Mouse (Mus musculus): ENCODE measurements around the gene Phlda3.

Phlda3 gene

GRCm38 (mm10) chr1:135770237-135770636 lies 4.3 kb downstream of the Phlda3 start:
- no peaks in the 10 kb centered on the region for H3K36me3 ChIP-seq (ENCODE audit: control insufficient read depth, insufficient read depth, low read length, poor library complexity, severe bottlenecking)
- H3K27me3 ChIP-seq (ENCODE audit: control insufficient read depth, insufficient read depth, low read length, poor library complexity, severe bottlenecking) = no peaks in the 10 kb centered on the region; the same call in 1 of the 2 replicates
- no peak for DNase-seq (ENCODE audit: low read depth, low spot score)

DNA sequence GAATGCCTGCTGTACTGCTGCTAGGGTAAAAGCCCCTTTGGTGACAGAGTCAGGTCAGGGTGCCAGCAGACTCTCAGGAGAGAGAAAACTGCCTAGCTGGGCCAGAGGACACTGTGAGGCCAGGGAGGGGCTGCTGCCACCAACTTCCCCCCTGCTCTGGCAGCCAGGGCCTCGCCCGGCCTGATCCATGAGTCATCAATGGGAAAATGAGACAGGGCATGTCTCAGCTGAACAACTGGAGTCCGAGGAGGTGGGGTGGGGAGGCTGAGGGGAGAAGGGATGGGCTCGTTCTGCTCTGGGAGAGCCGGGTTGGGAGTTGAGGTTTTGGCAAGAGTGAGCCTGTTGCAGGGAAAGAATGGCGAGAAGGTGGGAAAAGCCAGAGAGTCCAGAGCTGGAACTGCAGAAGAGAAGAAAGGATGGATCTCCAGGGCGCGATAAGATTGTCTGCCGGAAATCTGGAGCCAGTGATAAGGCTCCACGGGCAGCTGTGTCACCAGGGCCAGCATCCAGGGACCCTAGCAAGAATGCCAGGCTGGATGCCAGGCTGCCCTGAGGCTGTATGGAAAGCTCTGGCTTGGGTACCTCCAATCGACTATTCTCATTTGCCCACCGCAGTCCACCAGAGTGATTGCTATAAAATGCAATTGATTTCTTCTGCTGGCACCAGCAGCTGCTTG lies 5.1 kb downstream of the Phlda3 start:
- no peak for DNase-seq (ENCODE audit: low read depth, low spot score)

GRCm38 (mm10) chr1:135771573-135771970 lies 5.7 kb downstream of the Phlda3 start:
- no peak for DNase-seq (ENCODE audit: low read depth, low spot score)
- Histone ChIP-seq H3K27me3 (ENCODE audit: control insufficient read depth, insufficient read depth, low read length, poor library complexity, severe bottlenecking) (no peaks in the 10 kb centered on the region; the same call in 1 of the 2 replicates), H3K36me3 (ENCODE audit: control insufficient read depth, insufficient read depth, low read length, poor library complexity, severe bottlenecking) (no peaks in the 10 kb centered on the region)

More for the DNA sequence above, 5.1 kb downstream of the Phlda3 start:
- Histone ChIP-seq H3K27me3 (ENCODE audit: control insufficient read depth, insufficient read depth, low read length, poor library complexity, severe bottlenecking) (no peaks in the 10 kb centered on the region; the same call in 1 of the 2 replicates), H3K36me3 (ENCODE audit: control insufficient read depth, insufficient read depth, low read length, poor library complexity, severe bottlenecking) (no peaks in the 10 kb centered on the region)

DNA sequence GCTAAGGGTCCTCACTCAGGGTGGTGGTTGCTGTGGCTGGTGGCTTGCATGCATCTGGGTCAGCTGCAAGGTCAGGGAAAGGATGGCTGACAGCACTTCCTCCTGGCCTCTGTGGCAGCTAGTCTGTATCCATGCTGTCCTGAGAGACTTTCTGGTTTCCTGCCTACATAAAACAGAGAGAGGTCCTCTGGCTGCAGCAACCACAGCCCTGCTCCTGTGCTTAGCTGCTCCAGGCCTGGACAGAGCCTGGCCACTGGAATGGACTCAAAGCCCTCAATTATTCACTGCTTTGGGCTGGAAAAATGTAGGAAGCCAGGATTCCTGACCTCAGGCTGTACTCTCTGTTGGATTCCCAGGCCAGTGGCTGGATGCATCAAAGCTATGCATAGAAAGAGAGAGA lies 10.7 kb downstream of the Phlda3 start:
- no peaks in the 10 kb centered on the region for H3K36me3 ChIP-seq (ENCODE audit: control insufficient read depth, insufficient read depth, low read length, poor library complexity, severe bottlenecking)
- no peak for DNase-seq (ENCODE audit: low read depth, low spot score)
- no peaks in the 10 kb centered on the region; the same call in 1 of the 2 replicates for H3K27me3 ChIP-seq (ENCODE audit: control insufficient read depth, insufficient read depth, low read length, poor library complexity, severe bottlenecking)

- DNase-seq (ENCODE audit: low read depth, low spot score) = no peak
- H3K27me3 ChIP-seq (ENCODE audit: control insufficient read depth, insufficient read depth, low read length, poor library complexity, severe bottlenecking) = no peaks in the 10 kb centered on the region; the same call in 1 of the 2 replicates
- no peaks in the 10 kb centered on the region for H3K36me3 ChIP-seq (ENCODE audit: control insufficient read depth, insufficient read depth, low read length, poor library complexity, severe bottlenecking)
These were observed 11.1 kb downstream of the Phlda3 start for GRCm38 (mm10) chr1:135777046-135777445.

DNA sequence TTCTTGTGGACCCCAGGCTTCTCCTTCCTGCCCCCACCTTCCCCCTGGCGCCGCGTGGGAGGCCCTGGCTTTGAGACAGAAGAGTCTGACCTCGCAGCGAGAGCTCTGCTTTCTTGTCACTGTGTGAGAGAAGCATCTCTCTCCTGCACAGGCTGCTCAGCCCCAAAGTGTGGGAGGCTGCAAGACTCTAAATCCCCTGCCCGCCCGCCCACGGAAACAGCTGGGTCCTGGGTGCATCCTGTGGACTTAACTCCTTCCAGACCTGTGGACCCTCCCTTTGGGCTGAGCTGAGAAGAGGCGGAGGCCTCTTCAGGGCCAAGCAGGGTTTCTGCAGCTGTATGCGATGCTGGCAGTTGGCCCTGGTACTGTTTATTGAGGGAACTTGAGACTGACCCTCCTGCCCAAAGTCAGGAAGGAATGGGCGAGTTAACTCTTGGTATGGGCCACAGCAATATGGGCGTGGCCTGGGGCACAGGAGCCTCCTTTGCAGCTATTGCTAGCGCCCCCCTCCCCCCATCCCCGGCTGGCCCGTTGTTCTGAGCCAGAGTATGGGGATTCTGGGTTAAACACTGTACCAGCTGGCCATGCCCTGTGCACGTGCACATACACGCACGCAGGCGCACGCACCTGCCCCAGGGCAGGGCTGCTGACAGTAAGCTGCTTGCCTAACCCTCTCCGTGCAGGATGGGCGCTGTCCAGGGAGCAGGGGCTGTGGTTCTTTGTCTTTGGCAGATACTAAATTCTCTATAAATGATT lies 13.0 kb downstream of the Phlda3 start, which contains the start of gene Tnni1:
Gene Tnni1 (plus strand): TSS at position 655 of the 756 bp plus-strand sequence.
- Histone ChIP-seq H3K36me3 (ENCODE audit: control insufficient read depth, insufficient read depth, low read length, poor library complexity, severe bottlenecking) (no peaks in the 10 kb centered on the region), H3K27me3 (ENCODE audit: control insufficient read depth, insufficient read depth, low read length, poor library complexity, severe bottlenecking) (no peaks in the 10 kb centered on the region; the same call in 1 of the 2 replicates)
- DNase-seq (ENCODE audit: low read depth, low spot score) = no peak

DNA sequence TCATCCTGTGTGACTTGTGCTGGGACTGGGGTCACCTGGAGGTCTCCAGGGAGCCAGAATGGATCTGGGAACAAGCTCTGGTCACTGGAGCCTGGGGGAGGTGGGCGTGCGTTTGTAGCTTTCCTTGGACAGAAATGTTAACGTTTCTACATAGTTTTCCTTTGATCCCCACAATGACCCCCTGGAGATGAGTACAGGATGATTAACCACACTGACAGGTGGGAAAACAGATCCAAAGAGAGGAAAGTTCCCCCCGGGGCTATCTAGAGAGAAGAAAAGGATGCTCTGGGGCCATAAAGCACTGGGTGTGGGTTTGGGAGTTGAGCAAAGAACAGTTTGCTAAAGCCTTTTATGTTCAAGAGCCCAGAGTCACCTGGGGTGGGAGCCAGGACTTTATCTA lies 14.7 kb downstream of the Phlda3 start:
- no peaks in the 10 kb centered on the region for H3K27me3 ChIP-seq (ENCODE audit: control insufficient read depth, insufficient read depth, low read length, poor library complexity, severe bottlenecking)
- DNase-seq (ENCODE audit: low read depth, low spot score) = no peak
- no peaks in the 10 kb centered on the region for H3K36me3 ChIP-seq (ENCODE audit: control insufficient read depth, insufficient read depth, low read length, poor library complexity, severe bottlenecking)

DNA sequence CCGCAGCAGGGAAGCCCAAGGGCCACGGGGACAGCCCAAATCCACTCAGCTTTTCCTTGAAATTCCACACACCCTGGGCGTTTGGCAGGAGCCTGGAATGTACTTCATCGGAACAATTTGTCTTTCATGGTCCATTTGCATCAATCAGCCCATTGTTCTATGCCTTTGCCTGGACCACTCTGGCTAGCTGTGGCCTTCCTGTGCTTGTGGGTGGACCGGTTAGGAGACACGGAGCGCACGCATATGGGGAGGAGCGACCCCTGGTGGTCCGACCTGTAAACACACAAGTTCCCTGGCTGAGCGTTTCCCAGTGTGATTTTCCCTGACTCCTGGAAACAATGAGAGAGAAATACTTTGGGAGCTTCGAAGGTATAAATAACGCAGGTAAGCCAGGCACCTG lies 15.3 kb downstream of the Phlda3 start:
- Histone ChIP-seq H3K36me3 (ENCODE audit: control insufficient read depth, insufficient read depth, low read length, poor library complexity, severe bottlenecking) (no peaks in the 10 kb centered on the region), H3K27me3 (ENCODE audit: control insufficient read depth, insufficient read depth, low read length, poor library complexity, severe bottlenecking) (no peaks in the 10 kb centered on the region)
- peak; percentile 78 for DNase-seq (ENCODE audit: low read depth, low spot score)

GRCm38 (mm10) chr1:135782816-135783215 lies 16.9 kb downstream of the Phlda3 start:
- no peaks in the 10 kb centered on the region for H3K27me3 ChIP-seq (ENCODE audit: control insufficient read depth, insufficient read depth, low read length, poor library complexity, severe bottlenecking)
- no peak for DNase-seq (ENCODE audit: low read depth, low spot score)
- H3K36me3 ChIP-seq (ENCODE audit: control insufficient read depth, insufficient read depth, low read length, poor library complexity, severe bottlenecking) = no peaks in the 10 kb centered on the region

DNA sequence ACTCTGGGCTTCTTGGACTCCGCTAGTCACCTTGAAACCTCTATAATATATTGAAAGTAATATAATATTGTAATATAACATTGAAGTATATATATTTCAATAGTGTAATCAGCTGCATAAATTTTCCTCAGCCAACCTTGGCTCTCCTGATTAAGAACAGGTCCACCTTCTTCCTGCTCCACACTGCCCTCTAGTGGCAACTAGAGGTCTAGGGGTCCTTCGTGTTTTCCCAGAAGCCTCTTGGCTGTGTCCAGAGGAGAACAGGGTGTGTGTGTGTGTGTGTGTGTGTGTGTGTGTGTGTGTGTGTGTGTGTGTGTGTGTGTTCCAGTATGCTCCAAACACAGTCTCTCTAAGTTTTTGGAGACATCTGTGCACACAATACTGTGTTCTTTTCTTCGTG lies 21.9 kb downstream of the Phlda3 start:
- Histone ChIP-seq H3K27me3 (ENCODE audit: control insufficient read depth, insufficient read depth, low read length, poor library complexity, severe bottlenecking) (no peaks in the 10 kb centered on the region), H3K36me3 (ENCODE audit: control insufficient read depth, insufficient read depth, low read length, poor library complexity, severe bottlenecking) (no peaks in the 10 kb centered on the region)
- peak; percentile 87 for DNase-seq (ENCODE audit: low read depth, low spot score)

- H3K36me3 ChIP-seq (ENCODE audit: control insufficient read depth, insufficient read depth, low read length, poor library complexity, severe bottlenecking) = no peaks in the 10 kb centered on the region
- H3K27me3 ChIP-seq (ENCODE audit: control insufficient read depth, insufficient read depth, low read length, poor library complexity, severe bottlenecking) = no peaks in the 10 kb centered on the region
- peak; percentile 61 for DNase-seq (ENCODE audit: low read depth, low spot score)
These were observed 22.8 kb downstream of the Phlda3 start for GRCm38 (mm10) chr1:135788708-135789107.

GRCm38 (mm10) chr1:135789815-135790214 lies 23.9 kb downstream of the Phlda3 start:
- Histone ChIP-seq H3K36me3 (ENCODE audit: control insufficient read depth, insufficient read depth, low read length, poor library complexity, severe bottlenecking) (no peaks in the 10 kb centered on the region), H3K27me3 (ENCODE audit: control insufficient read depth, insufficient read depth, low read length, poor library complexity, severe bottlenecking) (no peaks in the 10 kb centered on the region)
- DNase-seq (ENCODE audit: low read depth, low spot score) = peak; percentile 83

DNA sequence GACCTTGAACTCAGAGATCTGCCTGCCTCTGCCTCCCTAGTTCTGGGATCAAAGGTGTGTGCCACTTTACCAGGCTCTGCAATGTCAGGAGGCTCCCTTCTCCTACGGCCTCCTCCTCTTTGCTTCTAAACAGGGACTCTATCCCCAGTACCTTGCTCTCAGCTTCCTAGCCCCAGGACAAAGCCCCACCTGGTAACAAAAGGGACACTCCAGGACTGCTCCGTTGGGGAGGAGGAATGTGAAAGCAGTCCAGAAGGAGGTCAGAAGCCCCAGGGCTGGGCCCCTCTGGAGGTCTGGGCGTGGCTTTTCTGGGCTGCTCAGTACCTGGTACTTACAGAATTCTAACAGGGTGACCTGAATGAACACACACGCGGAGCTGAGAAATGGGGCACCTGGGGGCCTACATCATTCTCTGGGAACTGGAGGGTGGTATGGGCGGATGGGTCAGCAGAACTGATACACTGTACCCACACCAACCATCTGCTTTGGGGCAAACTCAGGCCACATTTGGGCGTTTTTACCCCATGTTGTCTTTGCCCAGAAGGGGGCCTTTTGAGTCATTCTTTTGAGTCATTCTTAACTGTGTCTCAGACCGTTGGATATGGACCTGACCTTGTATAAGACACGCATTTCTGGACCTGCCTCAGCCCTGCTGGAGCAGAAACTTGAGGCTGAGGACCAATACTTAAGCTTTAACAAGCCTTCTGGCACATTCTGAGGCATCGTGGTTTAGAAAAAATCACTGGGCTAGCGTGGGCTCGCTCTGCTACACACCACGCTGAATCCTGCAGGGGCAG lies 26.4 kb downstream of the Phlda3 start:
- H3K27me3 ChIP-seq (ENCODE audit: control insufficient read depth, insufficient read depth, low read length, poor library complexity, severe bottlenecking) = no peaks in the 10 kb centered on the region
- no peak for DNase-seq (ENCODE audit: low read depth, low spot score)

DNA sequence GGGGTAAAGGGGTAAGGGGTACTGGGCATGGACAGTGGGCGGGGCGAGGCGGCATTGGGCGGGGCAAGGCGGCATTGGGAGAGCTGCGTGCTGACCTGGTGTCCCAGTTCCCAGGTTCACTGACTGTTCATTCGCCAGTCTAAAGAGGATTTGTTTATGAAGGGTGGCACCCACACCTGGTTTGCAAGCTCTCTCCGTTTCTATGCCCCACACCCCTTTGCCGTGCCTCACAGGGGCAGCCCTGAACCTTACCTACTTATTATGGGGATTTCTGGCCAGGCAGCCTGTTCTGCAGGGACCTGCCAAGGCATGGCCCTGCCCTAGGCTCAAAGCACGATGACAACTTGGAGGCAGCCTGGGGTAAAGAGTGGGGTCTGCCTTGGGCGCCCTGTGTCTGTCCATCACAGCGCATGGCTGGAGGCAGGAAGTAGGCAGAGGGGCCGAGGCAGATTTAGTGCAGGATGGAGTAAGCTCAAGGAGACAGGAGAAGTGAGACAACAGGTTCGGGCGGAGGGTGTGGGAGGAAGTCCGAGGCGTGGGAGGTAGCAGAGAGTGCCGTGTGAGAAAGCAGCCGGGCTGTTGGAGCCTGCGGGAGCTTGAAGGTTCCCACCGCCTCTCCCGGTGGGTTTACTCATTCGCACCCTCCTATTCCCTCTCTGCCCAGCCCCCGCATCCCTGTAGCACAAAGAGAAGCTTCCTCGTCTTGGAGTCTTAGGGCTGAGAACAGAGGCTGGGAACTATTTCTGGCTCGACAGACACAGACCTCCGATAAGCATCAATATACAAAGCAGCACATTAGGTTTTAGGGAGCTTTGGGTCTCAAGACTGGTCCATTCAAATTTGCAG lies 27.7 kb downstream of the Phlda3 start:
- H3K36me3 ChIP-seq (ENCODE audit: control insufficient read depth, insufficient read depth, low read length, poor library complexity, severe bottlenecking) = no peaks in the 10 kb centered on the region
- H3K27me3 ChIP-seq (ENCODE audit: control insufficient read depth, insufficient read depth, low read length, poor library complexity, severe bottlenecking) = no peaks in the 10 kb centered on the region
- peak; percentile 46 for DNase-seq (ENCODE audit: low read depth, low spot score)

More for the DNA sequence above, 26.4 kb downstream of the Phlda3 start:
- H3K36me3 ChIP-seq (ENCODE audit: control insufficient read depth, insufficient read depth, low read length, poor library complexity, severe bottlenecking) = no peaks in the 10 kb centered on the region
